Mouse (Mus musculus): ENCODE data around the gene Plekhf1.

Gene Plekhf1

DNA sequence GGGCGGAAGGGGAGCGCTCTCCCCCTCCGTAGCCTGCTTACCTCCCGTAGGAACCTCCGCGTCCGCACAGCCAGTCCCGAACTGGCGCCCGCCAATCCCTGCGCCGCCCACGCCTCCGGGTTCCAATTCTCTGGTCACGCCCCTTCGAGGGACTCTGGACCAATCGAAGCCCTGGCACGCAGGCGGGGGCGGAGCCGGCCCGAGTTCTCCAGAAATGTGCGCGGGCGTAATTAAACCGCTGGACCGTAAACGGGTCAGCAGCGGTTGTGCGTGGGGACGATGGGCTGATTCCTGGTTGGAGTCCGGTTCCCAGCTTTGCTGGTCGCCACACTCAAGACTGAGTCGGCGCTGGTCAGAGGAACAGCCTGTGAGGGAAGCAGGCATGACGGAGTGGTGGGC, at the start of gene Plekhf1:
Plekhf1 (minus strand) TSS at position 117 of the 399 bp plus-strand sequence.
- peak; percentile 81 for DNase-seq

DNA sequence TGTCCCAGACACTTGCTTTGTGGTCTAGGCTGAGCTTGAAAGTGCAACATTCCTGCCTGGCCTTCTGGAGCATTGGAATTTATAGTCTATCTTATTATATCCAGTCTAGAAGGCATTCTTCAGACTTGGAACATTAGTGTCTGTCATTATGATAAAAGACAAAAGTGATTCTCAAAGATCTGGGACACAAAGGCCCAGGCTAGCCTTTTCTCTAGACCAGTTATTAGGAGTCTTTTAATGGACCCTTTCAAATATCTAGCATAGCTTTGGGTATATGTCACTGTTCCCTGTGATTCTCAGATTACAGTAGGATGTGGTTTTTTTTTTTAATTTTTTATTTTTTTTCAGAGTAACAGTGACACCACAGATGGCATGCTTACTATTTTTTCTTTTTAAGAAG, 44.7 kb upstream of the Plekhf1 start:
- DNase-seq, result no peak

DNA sequence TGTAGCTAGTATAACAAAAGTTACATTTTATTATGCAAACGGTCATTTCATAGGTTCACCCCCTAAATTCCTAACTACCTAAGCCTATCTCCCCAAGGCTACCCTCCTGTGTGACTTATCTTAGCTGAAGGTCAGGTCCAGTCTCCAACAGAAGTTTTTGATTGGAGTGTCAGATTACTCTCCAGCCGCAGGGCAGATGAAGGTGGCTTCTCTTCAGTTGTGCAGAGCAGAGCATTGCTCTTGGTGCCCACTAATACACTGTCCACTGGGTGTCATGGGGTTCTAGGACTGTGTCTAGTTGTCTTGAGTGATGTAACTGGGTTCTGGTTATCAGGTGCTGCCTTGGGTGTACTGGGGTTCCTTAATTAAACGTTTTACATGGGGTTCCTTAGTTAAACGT, 44.0 kb upstream of the Plekhf1 start:
- DNase-seq, result no peak

DNA sequence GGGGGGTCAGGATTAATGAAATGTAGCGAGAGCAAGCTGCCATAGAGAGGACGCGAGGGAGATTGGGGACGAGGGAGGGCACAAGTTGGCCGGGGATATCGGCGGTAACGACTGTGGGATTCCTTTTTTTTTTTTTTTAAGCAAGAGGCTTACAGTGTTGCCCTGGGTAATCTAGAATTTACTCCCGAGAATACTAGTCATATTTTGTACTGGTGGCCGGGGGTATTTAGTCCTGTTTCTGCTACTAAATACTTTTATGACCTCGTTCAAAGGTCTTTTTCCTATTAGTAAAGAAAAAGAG, 43.6 kb upstream of the Plekhf1 start:
- DNase-seq, result no peak

DNA sequence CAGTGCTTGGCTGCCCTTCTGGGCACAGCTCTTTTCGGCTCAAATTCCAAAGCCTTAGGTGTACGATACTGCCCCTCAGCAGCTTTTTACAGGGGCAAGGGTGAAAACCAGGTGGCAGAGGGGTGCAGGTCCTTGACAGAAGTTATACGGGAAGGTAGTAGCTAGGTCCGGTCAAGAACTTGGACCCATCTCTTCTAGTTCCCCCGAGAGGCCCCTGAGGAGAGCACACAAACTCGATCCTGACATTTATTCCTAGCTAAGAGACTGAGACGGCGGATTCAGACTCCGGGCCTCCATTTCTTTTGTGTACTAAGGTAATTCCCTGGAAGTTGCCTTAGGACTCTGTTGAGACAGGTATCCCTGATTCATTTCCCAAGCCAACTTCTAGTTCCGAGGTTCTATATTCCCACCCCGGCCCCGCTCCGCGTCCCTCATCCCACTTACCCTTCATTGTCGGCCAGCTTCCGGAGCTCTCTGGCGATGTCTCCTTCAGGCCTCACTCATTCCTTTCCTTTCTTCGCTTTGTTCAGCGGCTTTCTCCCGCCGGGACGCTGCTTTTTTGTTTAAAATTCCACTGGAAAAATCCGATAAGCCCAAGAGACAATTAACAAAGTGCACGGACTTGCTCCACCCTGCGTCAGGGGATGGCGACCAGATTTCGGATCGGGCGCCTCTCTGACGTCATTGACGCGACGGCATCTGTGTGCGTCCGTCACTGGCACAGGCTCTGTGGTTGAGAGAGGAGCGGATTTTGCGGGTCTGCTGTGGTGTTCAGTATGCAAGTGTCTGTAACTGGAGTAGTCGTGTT, 43.1 kb upstream of the Plekhf1 start, which contains the start of gene Pop4:
Pop4 (minus strand) TSS at position 721 of the 808 bp plus-strand sequence.
- DNase-seq, result peak; percentile 93

DNA sequence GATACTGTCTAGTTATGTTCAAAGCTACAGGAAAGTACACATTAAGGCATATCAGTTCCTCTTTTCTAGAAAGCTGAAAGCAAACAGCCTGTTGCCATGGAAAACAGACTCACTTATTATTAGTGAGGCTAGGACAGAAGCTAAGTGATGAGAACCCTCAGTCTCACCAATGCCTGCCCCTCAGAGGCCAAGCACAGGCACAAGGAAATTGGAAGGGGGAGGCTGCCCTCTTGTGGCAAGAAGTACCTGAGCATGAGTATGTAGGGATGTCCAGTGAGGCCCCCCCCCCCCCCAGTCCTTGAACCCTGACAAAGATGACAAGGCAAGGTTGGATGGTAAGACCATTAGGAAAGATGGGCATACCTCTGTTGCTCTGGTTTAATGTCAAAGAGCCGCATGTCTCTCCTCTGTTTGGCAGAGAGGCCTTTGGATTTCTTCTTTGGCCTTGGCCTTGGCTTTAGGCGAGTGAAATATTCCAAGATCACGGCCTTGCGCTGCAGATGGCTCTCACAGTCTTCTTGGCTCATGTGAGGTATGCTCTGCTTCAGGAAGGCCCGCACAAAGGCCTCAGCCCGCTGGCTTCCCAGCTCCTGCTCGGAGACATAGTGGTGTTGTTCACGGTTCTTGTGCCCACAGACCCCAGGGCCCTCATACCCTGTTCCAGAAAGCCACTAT, 39.3 kb upstream of the Plekhf1 start:
- DNase-seq, result peak; percentile 31

DNA sequence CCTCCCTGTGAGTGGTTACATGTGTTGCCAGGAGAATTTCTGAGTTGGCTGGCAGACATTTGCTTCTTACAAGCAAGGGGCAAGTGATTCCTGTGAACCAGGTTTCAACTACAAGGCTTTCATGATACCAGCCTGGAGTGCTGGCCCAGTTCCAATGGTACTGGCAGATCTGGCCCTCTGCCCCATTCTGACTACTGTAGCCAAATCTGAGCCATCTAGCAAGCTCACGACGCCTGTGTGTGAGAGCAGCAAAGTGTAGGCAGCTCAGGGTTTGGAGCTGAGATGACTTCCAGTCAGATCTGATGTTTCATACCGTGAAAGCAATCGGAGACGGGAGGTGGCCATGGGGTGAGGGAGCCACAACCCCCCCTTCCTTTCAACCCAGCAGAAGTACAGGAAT, 34.6 kb upstream of the Plekhf1 start:
- DNase-seq, result peak; percentile 24

DNA sequence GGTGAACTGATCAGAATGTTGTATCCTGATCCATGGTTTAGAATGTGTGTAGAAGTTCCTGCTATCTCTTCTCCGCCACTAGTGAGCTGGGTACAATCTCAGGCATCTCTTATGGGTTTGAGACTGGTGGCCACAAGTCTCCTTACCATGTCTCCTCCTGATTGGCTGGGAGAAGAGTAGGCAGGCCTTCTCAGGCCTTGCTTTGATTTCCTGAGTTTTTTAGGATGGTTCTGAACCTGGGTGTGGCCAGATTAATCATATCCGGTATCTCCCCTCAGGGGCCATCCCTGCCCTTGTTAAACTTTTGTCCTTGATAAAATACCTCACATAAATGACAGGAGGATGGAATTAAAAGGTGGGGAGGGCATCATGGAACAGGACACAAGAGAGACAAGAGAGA, 31.8 kb upstream of the Plekhf1 start:
- no peak for DNase-seq

DNA sequence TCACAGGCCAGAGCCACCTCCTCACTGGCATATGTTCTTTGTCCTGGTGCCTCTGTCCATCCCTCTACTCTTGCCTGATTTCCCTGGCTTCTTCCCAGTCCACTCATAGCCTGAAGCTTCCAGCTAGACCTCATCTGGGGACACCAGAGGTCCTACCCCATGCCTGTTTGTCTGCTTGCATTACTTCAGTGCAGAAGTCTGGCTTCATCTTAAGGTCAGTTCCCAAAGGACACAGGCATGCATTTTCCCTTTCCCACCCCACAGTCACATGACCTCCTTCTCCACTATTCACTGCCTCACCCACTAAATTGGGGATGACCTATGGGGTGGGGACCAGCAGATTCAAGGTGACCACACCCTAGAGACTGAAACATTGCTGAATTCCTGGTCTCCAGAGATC, 25.6 kb upstream of the Plekhf1 start:
- no peak for DNase-seq

DNA sequence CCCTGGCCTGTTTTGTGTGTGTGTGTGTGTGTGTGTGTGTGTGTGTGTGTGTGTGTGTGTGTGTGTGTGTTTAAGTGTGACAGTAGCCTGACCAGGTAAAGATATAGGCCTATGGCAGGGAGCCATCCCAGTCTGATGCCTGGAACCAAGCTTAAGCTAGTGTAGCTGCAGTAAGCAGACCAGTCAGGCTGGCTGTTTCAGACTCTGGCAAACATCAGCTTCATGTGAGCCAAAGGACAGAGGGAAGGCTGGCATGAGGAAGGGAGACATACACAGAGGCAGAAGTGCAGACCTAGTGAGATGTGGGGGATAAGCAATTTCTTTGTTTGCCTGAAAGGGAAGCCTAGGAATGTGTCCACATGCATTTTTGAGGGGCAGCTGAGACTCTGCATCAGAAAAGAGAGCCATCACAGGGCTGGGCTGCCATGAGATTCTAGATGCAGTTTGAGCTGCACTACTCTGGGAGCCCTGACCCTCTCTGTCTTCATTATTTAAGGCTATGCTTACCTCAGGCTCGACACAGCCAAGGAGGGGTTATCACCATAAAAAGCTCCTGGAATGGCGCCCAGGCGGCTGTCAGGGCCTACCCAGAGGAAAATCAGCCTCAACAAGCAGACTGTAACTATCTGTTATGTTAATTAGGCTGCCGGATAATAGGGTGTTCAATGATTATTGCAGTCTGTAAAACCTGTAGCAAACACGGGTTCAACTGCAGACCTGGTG, 23.8 kb upstream of the Plekhf1 start:
- peak; percentile 23 for DNase-seq

DNA sequence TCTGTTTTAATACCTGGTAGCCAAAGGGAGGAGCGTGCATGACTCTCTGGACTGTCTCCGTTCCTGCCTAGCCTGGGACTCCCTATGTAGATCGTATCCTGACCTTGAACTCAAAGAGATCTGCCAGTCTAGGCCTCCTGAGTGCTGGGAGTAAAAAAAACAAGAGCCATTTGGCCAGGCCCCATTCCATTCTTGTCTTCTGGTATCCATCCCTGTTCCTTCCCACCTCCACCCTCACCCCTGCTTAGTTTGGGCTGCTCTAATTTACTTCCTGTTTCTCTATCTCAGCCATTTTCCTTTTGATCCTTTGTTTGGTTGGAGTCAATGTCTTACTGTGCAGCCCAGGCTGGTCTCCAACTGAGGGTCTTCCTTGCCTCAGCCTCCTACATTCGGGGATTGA, 14.6 kb upstream of the Plekhf1 start:
- DNase-seq, result no peak

DNA sequence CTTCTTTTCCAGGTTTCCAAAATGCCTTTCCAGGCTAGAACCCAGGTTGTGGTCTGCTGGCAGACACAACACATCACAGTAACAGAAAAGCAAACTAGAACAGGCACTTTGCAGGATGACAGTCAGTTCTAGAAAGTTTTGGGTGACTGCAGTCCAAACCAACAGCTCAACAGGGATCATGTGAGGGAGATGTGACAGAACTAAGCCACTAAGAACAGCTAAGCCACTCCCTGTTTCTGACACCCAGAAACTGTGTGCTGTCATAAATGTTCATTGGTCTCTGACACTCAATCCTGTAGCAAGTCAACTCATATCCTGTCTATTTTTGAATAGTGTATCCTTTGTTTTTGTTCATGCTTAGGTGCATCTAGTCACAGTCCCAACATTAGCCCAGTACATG, 9.3 kb upstream of the Plekhf1 start:
- no peak for DNase-seq

DNA sequence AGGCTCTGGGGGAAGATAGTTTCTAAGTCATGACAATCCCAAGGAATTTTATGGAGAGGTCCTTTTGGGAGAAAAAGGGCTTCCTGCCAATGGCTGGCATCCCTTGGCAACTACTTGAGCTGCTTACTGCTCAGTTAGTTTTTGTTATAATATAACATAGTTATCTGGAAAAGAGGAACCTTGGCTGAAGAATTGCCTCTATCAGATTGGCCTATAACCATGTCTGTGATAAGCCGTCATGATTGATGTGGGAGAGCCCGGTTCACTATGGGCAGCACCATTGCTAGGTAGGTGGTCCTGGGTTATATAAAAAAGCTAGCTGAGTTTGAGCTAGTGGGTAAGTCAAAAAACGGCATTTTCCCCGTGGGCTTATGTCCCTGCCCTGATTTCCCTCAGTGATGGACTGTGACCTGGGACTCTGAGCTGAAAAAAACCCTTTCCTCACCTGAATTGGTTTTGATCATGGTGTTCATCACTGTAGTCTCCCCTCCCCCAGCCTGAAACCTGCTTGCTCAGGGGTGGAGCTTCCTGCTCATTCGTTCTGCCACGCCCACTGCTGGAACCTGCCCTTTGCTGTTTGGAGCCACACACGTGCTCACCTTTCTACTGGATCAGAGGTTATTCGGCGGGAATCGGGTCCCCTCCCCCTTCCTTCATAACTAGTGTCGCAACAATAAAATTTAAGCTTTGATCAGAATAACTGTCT, 8.7 kb upstream of the Plekhf1 start:
- no peak for DNase-seq

DNA sequence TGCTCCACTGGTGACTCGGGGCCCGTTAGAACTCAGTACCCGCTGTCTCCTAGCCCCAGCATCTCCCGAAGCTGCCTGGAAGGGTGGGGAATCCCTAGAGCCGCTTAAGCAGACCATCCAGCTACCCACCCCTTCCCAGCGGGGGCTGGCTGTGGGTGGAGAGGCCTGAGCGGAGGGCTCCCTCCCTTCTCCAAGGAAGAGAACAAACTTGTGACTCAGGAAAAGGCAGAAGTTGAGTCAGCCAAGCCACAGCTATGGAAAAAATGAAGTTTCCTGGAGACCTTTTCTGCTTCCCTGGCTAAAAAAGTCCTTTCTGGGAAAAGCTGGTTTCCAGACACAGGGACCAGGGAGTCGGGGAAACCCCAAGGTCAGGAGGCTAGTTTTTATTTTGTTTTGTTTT, 2.5 kb upstream of the Plekhf1 start:
- no peak for DNase-seq

DNA sequence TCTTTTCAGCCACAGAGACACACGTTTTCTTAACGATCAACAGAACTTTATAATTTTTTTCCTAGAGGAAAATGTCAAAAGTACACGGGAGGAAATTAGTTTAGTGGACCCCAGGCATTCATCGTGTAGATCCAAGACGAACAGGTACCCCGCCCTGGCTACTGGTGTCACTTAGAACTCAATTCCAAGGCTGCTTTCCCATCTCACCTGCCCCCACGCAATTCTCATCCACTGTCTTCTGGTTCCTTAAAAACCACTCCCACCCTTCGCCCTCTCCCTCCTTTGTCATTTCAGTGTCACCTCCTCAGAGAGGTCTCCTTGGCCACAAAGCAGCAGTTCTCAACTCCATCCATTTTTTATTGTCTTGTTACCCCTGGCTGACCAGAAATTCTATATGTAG, 513 bp upstream of the Plekhf1 start:
- DNase-seq, result no peak

DNA sequence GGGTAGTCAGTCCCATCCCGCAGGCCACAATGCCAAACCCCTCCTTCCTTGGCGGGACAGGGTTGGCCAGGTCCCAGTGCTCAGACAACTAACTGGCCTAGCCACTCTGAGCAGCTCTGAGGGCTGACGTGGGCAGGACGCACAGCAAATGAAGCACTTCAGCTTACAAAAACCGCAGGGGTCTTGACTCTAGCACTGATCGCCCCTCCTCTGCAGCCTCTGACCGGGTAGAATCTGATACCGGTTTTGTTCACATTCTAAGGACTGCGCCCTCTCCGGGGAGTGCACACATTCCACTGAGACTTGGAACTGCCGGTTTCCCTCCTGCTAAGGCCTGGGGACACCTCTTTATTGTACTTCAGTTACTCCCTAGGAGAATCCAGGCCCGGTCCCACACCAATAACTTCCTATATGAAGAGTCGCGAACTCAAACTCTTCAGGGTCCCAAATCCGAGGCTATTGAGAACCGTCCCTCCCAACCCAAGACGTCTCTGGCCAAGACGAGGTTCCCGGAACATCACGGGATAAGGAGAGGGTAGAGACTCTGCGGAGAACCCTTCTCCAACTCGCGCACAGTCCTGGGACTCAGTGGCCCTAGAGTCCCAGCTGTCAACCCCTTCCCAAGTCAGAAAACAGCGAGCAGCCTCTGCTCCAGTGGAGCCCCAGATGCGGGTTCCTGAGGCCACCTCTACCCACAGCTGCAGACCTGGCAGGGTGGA, 476 bp downstream of the Plekhf1 start:
- no peak for DNase-seq

DNA sequence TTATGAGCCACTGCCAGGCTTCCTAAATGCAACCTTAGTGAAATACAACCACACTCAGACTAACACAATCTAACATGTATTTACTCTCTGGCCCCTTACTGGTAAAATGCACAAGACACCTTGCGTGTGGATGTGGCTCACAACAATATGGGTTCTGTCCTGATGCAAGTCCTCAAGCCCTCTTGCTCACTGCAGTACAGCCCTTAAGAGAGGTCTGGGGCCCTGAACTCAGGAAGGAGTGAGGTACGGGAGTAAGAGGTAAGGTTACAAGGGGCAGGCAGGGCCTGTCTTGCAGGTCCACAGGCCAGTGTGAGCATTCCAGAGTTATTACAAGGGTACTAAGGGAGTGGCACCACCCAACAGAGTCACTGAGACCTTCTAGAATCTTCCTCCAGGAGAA, 1.6 kb downstream of the Plekhf1 start:
- DNase-seq, result no peak

DNA sequence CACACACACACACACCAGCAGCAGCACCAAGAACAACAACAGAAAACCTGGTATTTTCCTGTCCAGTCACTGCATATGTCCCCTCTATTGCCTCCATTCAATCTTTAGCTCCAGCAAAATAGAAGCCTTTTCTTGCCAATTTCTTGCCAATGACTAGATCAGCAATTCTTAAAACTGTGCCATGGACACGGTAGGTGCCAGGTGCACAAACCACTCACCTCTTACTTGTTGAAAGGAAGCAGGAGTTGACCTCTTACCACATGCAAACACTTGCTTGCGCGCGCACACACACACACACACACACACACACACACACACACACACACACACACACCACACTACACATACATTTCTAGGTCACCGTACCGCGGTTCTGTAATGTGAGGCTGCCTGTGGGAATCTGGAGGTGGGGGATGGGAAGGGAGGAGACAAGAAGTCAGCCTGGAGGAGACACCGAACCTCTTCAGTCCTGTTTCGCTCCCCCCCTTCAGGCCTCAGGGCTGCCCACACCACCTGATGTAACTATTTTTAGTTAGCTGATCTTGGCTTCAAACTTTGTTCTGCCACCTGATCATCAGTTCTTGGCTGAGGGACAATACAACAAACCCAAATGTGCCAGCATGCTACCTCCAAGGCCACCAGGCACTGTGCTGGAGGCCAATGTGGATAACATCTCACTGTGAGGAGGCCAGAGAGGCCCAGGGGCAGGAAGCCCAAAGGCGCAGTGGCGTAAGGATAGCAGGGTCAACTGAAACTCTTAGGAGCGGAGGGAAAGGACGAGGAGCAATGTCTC, 3.0 kb downstream of the Plekhf1 start:
- DNase-seq, result no peak

DNA sequence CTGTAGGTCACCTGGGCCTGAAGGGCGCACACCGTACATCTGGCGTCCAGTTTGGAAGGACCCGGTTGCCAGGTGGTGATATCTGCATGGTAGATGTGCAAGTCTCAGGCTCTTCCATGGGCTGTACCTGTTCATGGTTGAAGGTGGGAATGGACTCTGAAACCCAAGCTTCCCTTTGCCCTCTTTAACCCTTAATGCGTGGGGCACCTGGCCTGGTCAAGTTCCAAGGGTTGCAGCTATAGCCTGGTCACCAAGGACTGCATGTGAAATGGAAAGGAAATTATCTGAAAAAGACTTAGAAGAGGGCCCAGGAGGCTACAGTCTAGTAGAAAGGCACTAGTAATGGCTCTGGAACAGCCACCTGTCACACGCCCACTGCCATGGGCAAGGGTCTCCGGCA, 7.0 kb downstream of the Plekhf1 start:
- DNase-seq, result no peak

DNA sequence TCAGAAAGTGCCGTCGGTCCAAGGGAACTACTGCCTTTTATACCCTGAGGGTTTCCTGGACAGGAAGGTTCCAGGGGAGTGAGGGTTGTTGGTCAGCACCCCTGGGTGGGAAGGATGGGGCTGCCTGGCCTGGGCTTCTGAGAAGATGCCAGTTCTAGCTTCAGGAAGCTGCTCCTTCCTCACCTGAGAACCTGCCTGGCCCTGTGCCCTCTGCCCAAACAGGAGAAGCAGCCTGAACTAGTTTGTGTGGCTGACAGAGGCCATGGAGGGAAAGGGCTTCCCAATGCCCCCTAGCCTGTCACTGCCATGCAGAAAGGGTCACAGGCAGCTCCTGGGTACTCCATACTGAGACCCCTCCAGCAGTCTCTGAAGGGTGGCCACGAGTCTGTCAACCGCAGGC, 8.3 kb downstream of the Plekhf1 start:
- DNase-seq, result no peak

DNA sequence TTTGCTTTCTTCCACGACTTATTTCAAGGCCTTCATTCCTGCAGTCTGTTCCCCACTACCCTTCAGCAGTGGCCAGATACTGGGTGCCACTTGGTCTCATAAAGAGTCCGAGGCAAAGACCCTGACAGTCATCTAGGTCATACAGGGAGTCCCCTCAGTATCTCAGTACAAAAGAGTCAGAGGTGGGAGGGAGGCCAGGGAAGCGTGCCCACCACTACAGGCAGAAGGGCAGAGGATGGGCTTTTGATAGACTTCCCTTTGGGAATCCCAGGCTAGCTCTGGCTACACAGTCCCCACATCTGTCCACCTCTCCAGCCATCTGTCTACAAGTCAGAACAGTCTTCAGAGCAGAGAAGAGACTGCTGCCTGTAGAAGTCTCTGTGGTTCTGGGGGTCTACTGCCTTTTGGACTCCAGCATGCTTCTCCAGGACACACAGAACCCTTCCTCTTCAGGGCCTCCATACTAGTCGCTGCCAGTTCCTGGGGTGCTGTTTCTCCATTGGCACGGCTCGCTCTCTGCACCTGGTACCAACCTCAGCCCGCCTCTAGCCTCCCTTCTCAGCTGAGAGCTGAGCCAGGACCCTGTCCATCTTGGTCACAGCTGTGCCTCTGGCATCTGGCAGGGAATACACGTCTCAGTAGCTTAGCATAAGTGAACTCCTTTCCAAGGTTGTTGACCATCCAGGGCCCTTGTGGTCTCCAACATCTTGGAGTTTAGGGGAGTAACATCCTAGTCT, 9.0 kb downstream of the Plekhf1 start:
- DNase-seq, result no peak
